Mouse (Mus musculus) erythroblast, embryonic 14.5 days (primary cell): Measurements from ENCODE around the gene Gm2a.

ENCODE experiments used
- GATA1 ChIP-seq: IDR thresholded peaks from 2 replicates; pipeline ENCODE4 v1.6.1; 2012; ENCODE audit warnings: low read length, inconsistent platforms, mixed read lengths
- TAL1 ChIP-seq: IDR thresholded peaks from 3 replicates; pipeline ENCODE4 v1.6.1; 2012; ENCODE audit warnings: low read length, inconsistent platforms, mixed read lengths

DNA sequence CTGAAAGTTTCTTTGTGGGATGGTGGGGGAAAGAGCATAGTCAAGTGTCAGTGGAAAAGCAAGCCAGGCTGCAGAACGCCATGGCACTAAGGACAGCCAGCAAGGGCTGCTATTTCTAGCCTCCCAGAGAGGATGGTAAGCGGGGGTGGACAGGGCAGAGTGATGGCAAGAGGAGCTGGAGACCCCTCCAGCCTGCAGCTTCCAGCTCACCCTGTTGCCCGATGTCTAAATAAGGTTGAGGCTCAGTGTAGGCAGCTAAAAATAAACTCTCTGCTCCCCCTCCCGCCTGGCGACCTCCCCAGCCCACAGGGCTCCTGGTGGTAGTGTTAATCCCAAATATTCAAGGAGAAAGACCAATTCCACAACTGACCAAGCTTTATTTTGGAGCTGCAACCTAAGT lies 12.5 kb upstream of the Gm2a start:
- TF ChIP-seq GATA1, result no peak
- no peak for TF ChIP-seq TAL1
